Mouse (Mus musculus): ENCODE data around the gene Xrn1. TPM values are rescaled to one million over a fixed set of nuclear protein-coding genes. Genes with fewer than 3 reads are reported as not detected.

The Xrn1 gene
- 56.0 TPM for total RNA-seq (2023)

GRCm38 (mm10) chr9:95954585-95955461 lies at the start of gene Xrn1:
Gene Xrn1, plus strand, starts transcription at chr9:95954760.

Other genes starting within 250 kb of the Xrn1 start
- gene Trpc1, start 204.4 kb upstream of the Xrn1 start, total RNA-seq (2023): 0.56 TPM
- gene Pls1, start 109.4 kb upstream of the Xrn1 start, total RNA-seq (2023): 0.67 TPM
- 29.2 TPM for gene Atr, start 97.2 kb upstream of the Xrn1 start, total RNA-seq (2023)
- gene Gk5, start 164.6 kb downstream of the Xrn1 start, total RNA-seq (2023): 6.1 TPM
- 19.4 TPM for gene Tfdp2, start 241.5 kb downstream of the Xrn1 start, total RNA-seq (2023)

Data from CD4-positive naive resting alpha-beta T cell, adult 76 days (primary cell).